Mouse (Mus musculus) NIH3T3 (cell line): ENCODE data around the gene Wdr78.

Experiments
- DNase-seq: peaks from one replicate; pipeline ENCODE4 v3.0.0-alpha.2; 2012; ENCODE audit warnings: low read depth

Wdr78 gene

GRCm38 (mm10) chr4:103056909-103057308, 57.4 kb downstream of the Wdr78 start:
- no peak for DNase-seq

DNA sequence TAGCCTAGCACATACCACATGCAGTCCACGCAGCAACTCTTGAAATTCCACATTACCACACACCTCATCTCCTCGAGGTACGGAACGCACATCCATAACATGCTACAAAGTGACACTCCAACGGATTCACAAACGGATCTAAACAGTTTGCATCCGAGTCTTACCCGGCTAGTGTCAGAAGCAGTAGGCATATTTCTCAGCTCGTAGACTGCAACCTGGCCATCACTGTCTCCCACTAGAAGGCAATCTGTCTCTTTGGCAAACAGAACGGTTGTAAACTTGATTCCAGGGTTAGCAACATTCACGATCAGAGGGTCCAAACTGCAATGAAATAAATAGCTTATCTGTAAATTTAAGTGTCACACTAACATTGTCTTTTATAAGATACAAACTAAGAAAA, 66.3 kb downstream of the Wdr78 start:
- no peak for DNase-seq

DNA sequence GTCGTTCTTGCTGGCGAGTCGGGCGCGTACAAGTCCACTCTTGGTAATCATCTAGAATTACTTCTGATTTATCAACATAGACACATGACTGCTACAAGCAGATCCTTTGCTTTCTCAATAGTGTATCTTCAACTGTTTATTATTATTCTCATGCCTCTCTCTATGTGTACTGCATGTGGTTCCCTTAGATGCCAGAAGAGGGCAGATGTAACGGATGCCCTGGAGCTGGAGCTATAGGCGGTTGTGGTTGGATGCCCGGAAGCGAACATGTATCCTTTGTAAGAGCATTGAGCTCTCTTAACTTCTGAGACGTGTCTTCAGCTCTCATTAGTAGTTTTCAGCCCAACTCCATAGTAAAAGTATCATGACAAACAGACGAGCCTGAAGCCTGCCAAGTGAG, 71.4 kb downstream of the Wdr78 start:
- peak; percentile 32 for DNase-seq

DNA sequence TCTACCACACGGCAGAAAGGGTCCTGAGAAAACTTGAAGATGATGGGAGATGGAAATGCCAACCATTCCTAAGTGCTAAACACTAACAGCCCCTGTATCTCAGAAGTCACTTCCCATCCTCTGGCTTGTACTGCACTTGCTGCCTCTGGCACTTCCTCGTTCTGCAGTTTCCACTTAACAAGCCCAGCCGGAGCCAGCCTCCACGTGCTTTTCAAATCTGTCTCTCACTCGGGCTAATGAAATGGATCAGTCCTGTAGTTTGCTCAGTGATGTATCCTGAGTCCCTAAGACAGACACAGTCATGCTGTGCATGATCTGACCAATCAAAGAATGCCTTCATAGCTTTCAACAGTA, 74.5 kb downstream of the Wdr78 start:
- DNase-seq, result no peak

- no peak for DNase-seq
These were observed 75.1 kb downstream of the Wdr78 start for GRCm38 (mm10) chr4:103039103-103039837.

- DNase-seq, result no peak
These were observed 85.9 kb downstream of the Wdr78 start for GRCm38 (mm10) chr4:103028177-103029088.

GRCm38 (mm10) chr4:103027745-103028144, 86.6 kb downstream of the Wdr78 start:
- no peak for DNase-seq

DNA sequence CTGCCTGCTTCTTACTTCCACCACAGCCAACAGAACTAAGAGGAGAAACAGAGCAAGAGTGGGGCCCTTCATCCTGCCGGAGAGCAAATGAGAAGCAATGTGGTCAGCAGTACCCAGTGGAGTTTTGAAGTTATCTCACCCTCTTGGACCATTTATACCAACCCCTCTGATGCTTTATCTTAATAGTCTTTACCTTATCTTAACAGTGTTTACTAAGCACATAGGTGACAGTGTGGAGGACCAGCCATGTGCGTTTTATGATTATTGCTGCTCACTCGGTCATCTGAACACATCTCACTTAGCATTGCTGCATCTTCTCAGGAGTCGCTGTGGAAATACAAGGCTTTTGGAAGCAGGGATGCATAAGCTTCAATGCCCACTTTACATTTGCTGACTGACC, 87.7 kb downstream of the Wdr78 start, which contains the start of gene Insl5:
Insl5 (minus strand) TSS at position 222 of the 400 bp plus-strand sequence.
- no peak for DNase-seq

DNA sequence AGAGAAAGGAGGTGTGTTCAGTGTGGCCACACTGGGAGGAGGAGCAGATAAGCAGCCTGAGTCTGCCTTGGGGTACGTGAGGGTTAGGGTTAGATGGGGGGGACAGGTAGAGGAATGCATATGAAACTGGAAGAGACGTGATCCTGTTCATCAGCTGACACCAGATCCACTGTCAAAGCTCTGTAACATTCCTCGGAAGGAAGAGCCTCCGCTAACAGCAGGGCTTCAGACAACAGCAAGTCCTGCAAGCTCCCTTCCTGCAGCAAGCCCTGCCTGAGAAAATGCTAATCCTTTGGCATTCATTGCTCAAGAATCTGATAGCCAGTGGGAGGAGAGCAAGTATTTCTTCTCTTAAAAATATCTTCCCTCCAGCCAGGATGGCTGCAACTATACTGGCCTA, 100.9 kb downstream of the Wdr78 start:
- peak; percentile 29 for DNase-seq

DNA sequence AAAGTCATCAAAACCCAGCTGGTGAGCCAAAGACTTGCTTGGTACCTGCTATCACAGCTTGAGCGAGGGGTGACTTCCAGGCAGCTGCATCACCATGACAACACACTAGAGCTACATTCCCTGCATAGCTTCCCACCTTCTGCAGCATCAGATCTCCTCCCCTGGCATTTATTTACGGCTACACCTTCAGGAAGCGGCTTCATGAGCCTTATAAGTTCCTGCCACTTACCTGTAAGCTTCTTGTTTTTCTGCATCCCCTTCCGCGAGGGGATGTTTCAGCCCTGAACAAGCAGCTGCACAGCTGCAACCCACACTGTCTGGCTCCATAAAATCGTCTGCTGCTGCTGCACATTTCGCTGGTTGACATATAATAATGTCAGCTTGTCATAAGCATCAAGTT, 102.5 kb downstream of the Wdr78 start:
- DNase-seq, result no peak

- no peak for DNase-seq
These were observed 103.6 kb downstream of the Wdr78 start for GRCm38 (mm10) chr4:103010734-103011133.

GRCm38 (mm10) chr4:103006943-103007418, 107.4 kb downstream of the Wdr78 start:
- peak; percentile 45 for DNase-seq

DNA sequence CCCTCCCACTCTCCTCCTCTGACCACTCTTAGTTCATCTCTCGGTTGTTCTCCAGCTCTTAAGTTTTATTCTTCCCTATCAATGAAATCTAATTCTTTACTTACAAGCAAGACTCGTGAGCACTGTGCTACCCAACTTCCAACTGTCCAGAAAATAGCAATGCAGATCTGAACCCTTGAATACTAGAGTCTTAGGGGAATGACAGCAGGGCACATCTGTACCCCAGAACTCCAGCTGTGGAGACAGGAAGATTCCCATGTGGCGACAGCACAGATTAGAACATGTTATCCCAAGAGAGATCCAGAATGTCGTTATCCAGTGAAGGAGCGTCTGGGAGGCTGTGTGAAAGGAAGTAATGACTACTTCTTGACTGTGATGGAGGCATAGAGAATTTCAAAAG, 108.1 kb downstream of the Wdr78 start:
- no peak for DNase-seq

- DNase-seq, result no peak
These were observed 109.0 kb downstream of the Wdr78 start for GRCm38 (mm10) chr4:103005190-103005945.

- DNase-seq, result no peak
These were observed 109.7 kb downstream of the Wdr78 start for GRCm38 (mm10) chr4:103004681-103005080.

DNA sequence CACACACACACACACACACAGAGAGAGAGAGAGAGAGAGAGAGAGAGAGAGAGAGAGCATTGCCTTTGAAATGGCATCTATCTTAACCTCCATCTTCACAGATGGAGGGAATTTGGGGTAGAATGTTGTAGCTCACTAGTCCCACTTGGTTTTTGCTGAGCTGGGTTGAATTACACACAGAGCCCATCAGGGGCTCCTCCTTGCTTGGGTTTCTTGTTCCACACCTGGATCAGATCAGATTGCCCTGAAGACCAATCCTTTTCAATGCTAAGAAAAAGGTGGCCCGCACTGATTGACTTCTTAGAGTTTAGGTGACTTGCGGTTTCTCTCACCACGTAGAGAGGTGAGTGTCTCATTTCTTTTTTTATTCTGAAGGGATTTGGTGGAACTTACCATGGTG, 122.7 kb downstream of the Wdr78 start:
- no peak for DNase-seq

GRCm38 (mm10) chr4:102990595-102991340, 123.6 kb downstream of the Wdr78 start:
- no peak for DNase-seq

DNA sequence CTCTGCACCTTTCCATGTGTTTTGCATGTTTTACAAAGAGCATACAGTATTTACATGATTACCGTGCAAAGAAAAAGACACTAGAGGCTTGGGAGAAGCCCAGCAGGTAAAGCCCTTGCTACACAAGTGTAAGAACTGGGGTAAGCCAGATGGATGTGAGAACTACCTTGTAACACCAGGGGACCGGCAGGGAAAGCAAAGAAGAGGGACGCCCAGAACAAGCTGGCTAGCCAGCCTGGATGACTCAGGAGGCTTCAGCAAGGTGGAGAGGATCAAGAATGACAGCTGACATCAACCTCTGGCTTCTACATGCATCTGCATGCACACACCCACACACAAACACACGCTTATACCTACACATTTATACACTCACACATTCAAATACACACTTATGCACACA, 124.3 kb downstream of the Wdr78 start:
- DNase-seq, result no peak

GRCm38 (mm10) chr4:102989391-102989790, 125.0 kb downstream of the Wdr78 start:
- no peak for DNase-seq

DNA sequence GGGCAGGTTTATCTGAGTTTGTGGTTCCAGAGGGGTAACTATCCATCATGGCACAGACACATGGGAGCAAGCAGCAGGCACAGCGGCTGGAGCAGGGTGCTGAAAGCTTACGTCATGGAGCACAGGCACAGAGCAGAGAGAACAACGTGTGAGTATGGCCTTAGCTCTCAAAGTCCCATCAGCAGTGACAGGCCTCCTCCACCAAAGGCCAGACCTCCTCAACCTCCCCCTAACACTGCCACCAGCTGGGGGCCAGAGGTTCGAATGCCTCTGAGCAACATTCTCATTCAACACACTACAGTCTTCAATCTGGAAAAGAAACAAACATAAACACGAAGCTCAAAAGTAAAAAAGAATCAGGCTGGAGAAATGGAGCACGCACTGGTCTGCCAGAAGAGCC, 125.8 kb downstream of the Wdr78 start:
- no peak for DNase-seq
